Mouse (Mus musculus) heart, embryonic 14.5 days (tissue): ENCODE data around the gene Hpcal1. TPM values are rescaled to one million over a fixed set of nuclear protein-coding genes. Genes with fewer than 3 reads are reported as not detected.

Experiments used
- ATAC-seq: fragments of 200-750 bp; cut with Nextera tagmentation; 2 replicates; pipeline ENCODE4 v1.8.0; 2017; ENCODE audit warnings: low read depth, moderate TSS enrichment; ENCODE audit not compliant: insufficient number of reproducible peaks, insufficient read depth, low FRiP score
- H3K27ac ChIP-seq, 2 experiments: fragments of 200-500 bp in 1 of 2; fragments of 300-500 bp in 1 of 2; sonication (generic) in 1 of 2; replicated peaks in 1 of 2; 2 replicates each; pipeline ENCODE4 v1.5.1; 2012 to 2014; ENCODE audit warnings: low read depth in 2 of 2, low read length in 2 of 2, control low read depth in 1 of 2, mild to moderate bottlenecking in 1 of 2, mixed read lengths in 1 of 2; ENCODE audit not compliant: control insufficient read depth in 1 of 2, insufficient read depth in 1 of 2
- H3K27me3 ChIP-seq: fragments of 300-500 bp; sonication (generic); 2 replicates; pipeline ENCODE4 v1.6.1; 2014; ENCODE audit warnings: mild to moderate bottlenecking, low read length, control low read depth; ENCODE audit not compliant: control insufficient read depth, insufficient read depth
- H3K36me3 ChIP-seq: fragments of 300-500 bp; sonication (generic); 2 replicates; pipeline ENCODE4 v1.6.1; 2014; ENCODE audit warnings: mild to moderate bottlenecking, control low read depth, low read length, mixed read lengths; ENCODE audit not compliant: control insufficient read depth, insufficient read depth
- H3K4me1 ChIP-seq, 2 experiments: fragments of 200-500 bp in 1 of 2; fragments of 300-500 bp in 1 of 2; sonication (generic) in 1 of 2; 2 replicates each; pipeline ENCODE4 v1.6.1; 2012 to 2014; ENCODE audit warnings: low read length in 2 of 2, control low read depth in 1 of 2, mixed read lengths in 1 of 2; ENCODE audit not compliant: control insufficient read depth in 2 of 2, insufficient read depth in 2 of 2
- H3K4me2 ChIP-seq: fragments of 300-500 bp; sonication (generic); 2 replicates; pipeline ENCODE4 v1.6.1; 2014; ENCODE audit warnings: mild to moderate bottlenecking, low read length
- H3K4me3 ChIP-seq, 2 experiments: fragments of 200-500 bp in 1 of 2; fragments of 300-500 bp in 1 of 2; sonication (generic) in 1 of 2; 2 replicates each; pipeline ENCODE4 v1.5.1; 2012 to 2014; ENCODE audit warnings: low read length in 2 of 2, mild to moderate bottlenecking in 2 of 2, control low read depth in 1 of 2, low read depth in 1 of 2, moderate library complexity in 1 of 2; ENCODE audit not compliant: control insufficient read depth in 1 of 2, insufficient read depth in 1 of 2
- H3K9ac ChIP-seq: fragments of 300-500 bp; sonication (generic); 2 replicates; pipeline ENCODE4 v1.6.1; 2014; ENCODE audit warnings: mild to moderate bottlenecking, low read length
- H3K9me3 ChIP-seq: fragments of 300-500 bp; sonication (generic); 2 replicates; pipeline ENCODE4 v1.6.1; 2016; ENCODE audit warnings: low read length, control low read depth; ENCODE audit not compliant: control insufficient read depth
- WGBS: fragments of 180-500 bp; shearing (Covaris S2); extraction: QIAGEN DNeasy Blood & Tissue Kit; methylation state at CpG from one replicate; pipeline ENCODE4 v1.1.7; 2014; 5-methylcytosine and 5-hydroxymethylcytosine counted together
- polyA plus RNA-seq: library from polyadenylated mRNA; unstranded; fragments of >200 nt; fragmentation: Nextera tagmentation; extraction: Ambion mirVana; gene quantifications from 2 replicates; pipeline ENCODE4 v1.2.1, GENCODE M21; 2014

Gene Hpcal1
- polyA plus RNA-seq, 1 experiment from 2014 or later, result 22.5 TPM

GRCm38 (mm10) chr12:17707472-17707871 lies 16.8 kb downstream of the Hpcal1 start:
- no peak overlapping the region for H3K9ac ChIP-seq
- H3K4me1 ChIP-seq, result peaks cover 8 to 20% of the 10 kb centered on the region in 2 experiments
- H3K27ac ChIP-seq, result no peak overlapping the region
- no peak overlapping the region for H3K4me3 ChIP-seq
- H3K4me2 ChIP-seq, result no peak overlapping the region
- ATAC-seq, result no peak
- no peaks in the 10 kb centered on the region for H3K27me3 ChIP-seq
- H3K36me3 ChIP-seq, result no peaks in the 10 kb centered on the region
- H3K9me3 ChIP-seq, result no peaks in the 10 kb centered on the region

- no peaks in the 10 kb centered on the region for H3K27me3 ChIP-seq
These were observed 18.8 kb downstream of the Hpcal1 start for GRCm38 (mm10) chr12:17709451-17709850.

GRCm38 (mm10) chr12:17709926-17710746 lies 19.5 kb downstream of the Hpcal1 start:
- H3K4me1 ChIP-seq, result peaks cover 8 to 14% of the 10 kb centered on the region in 2 experiments
- no peaks in the 10 kb centered on the region for H3K36me3 ChIP-seq
- ATAC-seq, result no peak
- WGBS, result 75% methylated on average over 17 of the region's 17 CpGs
- no peak overlapping the region for H3K27ac ChIP-seq
- no peak overlapping the region for H3K4me3 ChIP-seq
- no peak overlapping the region for H3K4me2 ChIP-seq
- H3K27me3 ChIP-seq, result no peaks in the 10 kb centered on the region
- H3K9me3 ChIP-seq, result no peaks in the 10 kb centered on the region
- H3K9ac ChIP-seq, result no peak overlapping the region

More at GRCm38 (mm10) chr12:17709451-17709850, 18.8 kb downstream of the Hpcal1 start:
- Histone ChIP-seq H3K9ac (no peak overlapping the region), H3K4me3 (no peak overlapping the region), H3K4me2 (no peak overlapping the region), H3K9me3 (no peaks in the 10 kb centered on the region), H3K27ac (no peak overlapping the region), H3K36me3 (no peaks in the 10 kb centered on the region), H3K4me1 (peaks cover 8 to 14% of the 10 kb centered on the region in 2 experiments)
- ATAC-seq, result no peak
- WGBS, result 50% methylated on average over 4 of the region's 4 CpGs

- no peaks in the 10 kb centered on the region for H3K9me3 ChIP-seq
- H3K4me1 ChIP-seq, result peaks cover 8 to 14% of the 10 kb centered on the region in 2 experiments
- H3K9ac ChIP-seq, result no peak overlapping the region
- no peak overlapping the region for H3K4me2 ChIP-seq
- H3K36me3 ChIP-seq, result no peaks in the 10 kb centered on the region
- 41% methylated on average over 3 of the region's 3 CpGs for WGBS
- no peak overlapping the region for H3K27ac ChIP-seq
- ATAC-seq, result no peak
- no peak overlapping the region for H3K4me3 ChIP-seq
- no peaks in the 10 kb centered on the region for H3K27me3 ChIP-seq
These were observed 20.1 kb downstream of the Hpcal1 start for GRCm38 (mm10) chr12:17710747-17711092.

GRCm38 (mm10) chr12:17711731-17712388 lies 21.2 kb downstream of the Hpcal1 start:
- no peak overlapping the region for H3K9ac ChIP-seq
- peaks cover 8 to 14% of the 10 kb centered on the region in 2 experiments for H3K4me1 ChIP-seq
- WGBS, result 51% methylated on average over 6 of the region's 6 CpGs
- no peaks in the 10 kb centered on the region for H3K9me3 ChIP-seq
- H3K27ac ChIP-seq, result no peak overlapping the region
- no peaks in the 10 kb centered on the region for H3K36me3 ChIP-seq
- H3K4me2 ChIP-seq, result no peak overlapping the region
- no peaks in the 10 kb centered on the region for H3K27me3 ChIP-seq
- H3K4me3 ChIP-seq, result no peak overlapping the region
- ATAC-seq, result no peak

- H3K36me3 ChIP-seq, result no peaks in the 10 kb centered on the region
- H3K27me3 ChIP-seq, result no peaks in the 10 kb centered on the region
- H3K27ac ChIP-seq, result no peak overlapping the region
- no peak overlapping the region for H3K4me2 ChIP-seq
- H3K9me3 ChIP-seq, result no peaks in the 10 kb centered on the region
- peaks cover 8 to 14% of the 10 kb centered on the region in 2 experiments for H3K4me1 ChIP-seq
- 41% methylated on average over 1 of the region's 1 CpGs for WGBS
- no peak for ATAC-seq
- H3K9ac ChIP-seq, result no peak overlapping the region
- no peak overlapping the region for H3K4me3 ChIP-seq
These were observed 21.9 kb downstream of the Hpcal1 start for GRCm38 (mm10) chr12:17712571-17712970.

- Histone ChIP-seq H3K9me3 (no peaks in the 10 kb centered on the region), H3K4me1 (peaks cover 12 to 13% of the 10 kb centered on the region in 2 experiments), H3K27ac (no peak overlapping the region), H3K36me3 (no peaks in the 10 kb centered on the region), H3K27me3 (no peaks in the 10 kb centered on the region), H3K4me2 (no peak overlapping the region), H3K9ac (no peak overlapping the region), H3K4me3 (no peak overlapping the region)
- no peak for ATAC-seq
- 89% methylated on average over 4 of the region's 4 CpGs for WGBS
These were observed 25.2 kb downstream of the Hpcal1 start for GRCm38 (mm10) chr12:17715720-17716478.
